Mouse (Mus musculus): Measurements from ENCODE around the gene Gm20914. TPM values are rescaled to one million over a fixed set of nuclear protein-coding genes. Genes with fewer than 3 reads are reported as not detected.
"Not testable (repeated sequence)": the region's sequence is repeated elsewhere in the genome, so short reads cannot be mapped to it uniquely, and the experiment has no call there.

The Gm20914 gene
- polyA plus RNA-seq (2016; fragmentation: Nextera tagmentation; extraction: Ambion mirVana): not detected in 2 replicates

- not testable (repeated sequence) for H3K9me3 ChIP-seq; H3K4me3 ChIP-seq; H3K4me1 ChIP-seq; H3K36me3 ChIP-seq; H3K9ac ChIP-seq; ATAC-seq (ENCODE audit: insufficient number of reproducible peaks, insufficient read depth, low FRiP score, low TSS enrichment); H3K27ac ChIP-seq; H3K27me3 ChIP-seq; H3K4me2 ChIP-seq (replicated peaks)
- 40% methylated on average over 1 of the region's 4 CpGs for WGBS
Measured at GRCm38 (mm10) chrY:5725678-5726077, at the start of gene Gm20914. Gm20914 (plus strand) TSS chrY:5725978.

Other genes starting within 250 kb of the Gm20914 start
- gene Gm21854, start 69.0 kb upstream of the Gm20914 start, polyA plus RNA-seq (2016; fragmentation: Nextera tagmentation; extraction: Ambion mirVana): not detected in 2 replicates
- gene Gm28171, start 67.4 kb downstream of the Gm20914 start, polyA plus RNA-seq (2016; fragmentation: Nextera tagmentation; extraction: Ambion mirVana): not detected in 2 replicates
- gene Gm21778, start 216.5 kb downstream of the Gm20914 start, polyA plus RNA-seq (2016; fragmentation: Nextera tagmentation; extraction: Ambion mirVana): not detected in 2 replicates

All from embryonic facial prominence, embryonic 12.5 days (tissue).